Mouse (Mus musculus) cerebellum, adult 11-12 months (tissue): ENCODE data around the gene Daam1.
A peak's percentile ranks its signal among the peaks of the same experiment; 100 is the strongest.

Source experiments
- DNase-seq: peaks from one replicate; pipeline ENCODE4 v3.0.0; 2022

The Daam1 gene

GRCm38 (mm10) chr12:71941290-71941689 is 110.4 kb downstream of the Daam1 start:
- DNase-seq: no peak

DNA sequence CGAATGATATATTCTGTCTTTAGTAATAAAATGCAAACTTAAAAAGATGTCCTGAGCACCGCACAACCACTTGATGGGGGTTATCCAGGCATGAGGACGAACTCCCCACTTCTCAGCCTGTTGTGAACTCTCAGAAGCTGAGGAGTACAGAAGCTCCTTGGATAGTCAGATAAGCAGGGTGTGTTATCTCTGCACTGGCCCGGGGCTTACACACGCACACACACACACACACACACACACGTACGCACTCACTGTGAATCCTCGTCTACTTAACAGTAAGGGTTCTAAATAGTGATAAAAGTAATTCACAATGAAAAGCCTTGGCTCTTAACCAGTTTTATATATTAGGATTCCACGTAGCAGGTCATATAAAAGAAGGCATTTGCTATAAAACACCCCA is 112.2 kb downstream of the Daam1 start:
- DNase-seq: no peak

- no peak for DNase-seq
Observed at GRCm38 (mm10) chr12:71943646-71944045, 112.8 kb downstream of the Daam1 start.

DNA sequence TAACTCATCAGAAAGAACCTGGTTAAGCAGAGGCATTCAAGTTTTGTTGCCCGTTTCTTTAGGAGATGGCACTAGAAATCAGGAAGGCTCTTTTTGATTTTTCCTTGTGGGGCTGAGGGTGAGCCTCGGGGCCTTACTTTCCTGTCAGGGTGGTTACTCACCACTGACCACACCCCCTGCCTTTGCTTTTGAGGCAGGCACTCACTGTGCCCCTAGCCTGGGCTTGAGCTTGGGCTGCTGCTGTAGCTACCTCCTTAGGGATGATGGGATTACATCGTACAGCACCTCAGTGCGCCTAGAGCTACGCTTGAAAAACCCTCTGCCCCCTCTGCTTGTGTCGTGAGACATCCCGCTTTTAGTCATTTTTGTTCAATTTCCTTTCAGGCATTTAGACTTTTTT is 115.0 kb downstream of the Daam1 start:
- no peak for DNase-seq

GRCm38 (mm10) chr12:71946448-71946847 is 115.6 kb downstream of the Daam1 start:
- DNase-seq: no peak

DNA sequence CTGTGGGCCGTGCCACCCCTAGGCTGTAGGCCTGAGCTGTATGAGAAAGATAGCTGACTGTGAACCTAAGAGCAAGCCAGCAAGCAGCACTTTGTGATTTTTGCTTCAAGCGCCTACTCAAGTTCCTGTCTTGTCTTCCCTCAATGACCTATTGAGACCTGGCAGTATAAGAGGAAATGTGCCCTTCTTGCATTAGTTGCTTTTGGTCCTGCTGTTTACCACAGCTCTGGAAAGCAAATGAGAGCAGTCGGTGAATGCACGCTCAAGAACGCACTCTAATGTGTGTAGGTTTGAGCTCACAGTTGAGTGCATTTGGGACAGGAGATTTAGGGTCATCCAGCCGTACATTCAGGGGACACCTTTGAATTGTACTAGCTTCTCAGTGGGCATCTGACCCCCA is 118.1 kb downstream of the Daam1 start:
- DNase-seq: no peak

- DNase-seq: no peak
Observed at GRCm38 (mm10) chr12:71949606-71950005, 118.7 kb downstream of the Daam1 start.

DNA sequence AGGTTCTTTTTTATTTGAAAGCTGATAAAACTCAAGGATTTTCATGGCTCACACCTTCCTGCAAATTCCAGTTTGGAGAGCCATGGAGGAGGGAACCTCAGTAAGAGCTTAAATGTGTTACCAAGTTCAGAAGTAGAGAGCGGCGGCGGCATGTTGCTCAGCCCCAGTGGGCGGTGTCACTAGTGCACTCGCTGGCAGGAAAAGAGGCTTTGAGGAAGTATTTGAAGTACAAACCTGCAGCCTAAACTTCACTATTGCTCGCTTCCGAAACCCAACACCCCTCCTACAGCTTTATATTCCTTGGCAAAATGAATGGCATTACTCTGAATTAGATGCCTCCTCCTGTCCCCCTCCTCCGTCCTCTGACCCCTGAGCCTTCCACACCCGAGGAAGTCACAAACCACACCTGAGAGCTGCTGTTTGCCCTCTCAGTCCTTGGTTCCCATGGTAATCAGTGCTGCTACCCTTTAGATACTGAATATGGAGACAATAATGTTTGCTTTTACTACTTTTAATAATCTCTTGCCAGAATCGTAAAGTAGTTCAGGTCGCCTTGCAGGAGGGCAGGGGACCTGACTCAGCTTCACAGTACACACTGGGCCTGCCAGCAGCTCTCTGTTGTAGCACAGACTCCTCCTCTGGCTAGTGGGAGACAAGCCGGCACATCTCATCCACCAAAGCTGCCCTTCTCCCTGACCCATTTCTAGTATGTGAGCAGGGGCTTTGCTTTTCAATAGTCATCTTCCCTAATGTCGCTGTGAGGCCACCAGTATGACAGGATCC is 119.4 kb downstream of the Daam1 start:
- no peak for DNase-seq

GRCm38 (mm10) chr12:71954180-71954935 is 123.5 kb downstream of the Daam1 start:
- DNase-seq: no peak

DNA sequence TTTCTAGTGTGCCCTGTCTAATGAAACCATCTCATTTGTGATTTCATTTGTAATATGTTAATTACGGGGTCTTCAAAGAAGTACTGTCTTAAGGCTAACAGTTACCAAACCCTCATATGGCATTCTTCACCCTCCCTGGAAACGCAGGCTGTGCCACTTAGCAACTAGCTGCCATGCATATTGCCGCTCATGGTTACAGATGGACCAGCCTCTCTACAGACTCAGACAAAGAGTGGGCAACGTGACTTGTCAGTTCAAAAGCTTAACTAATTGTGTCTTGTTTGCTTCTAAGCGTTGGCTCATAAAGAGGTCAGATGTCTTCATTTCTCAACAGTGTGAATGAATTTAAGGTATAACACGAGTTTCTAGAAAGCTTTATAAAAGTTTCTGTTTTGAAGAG is 126.1 kb downstream of the Daam1 start:
- DNase-seq: no peak

DNA sequence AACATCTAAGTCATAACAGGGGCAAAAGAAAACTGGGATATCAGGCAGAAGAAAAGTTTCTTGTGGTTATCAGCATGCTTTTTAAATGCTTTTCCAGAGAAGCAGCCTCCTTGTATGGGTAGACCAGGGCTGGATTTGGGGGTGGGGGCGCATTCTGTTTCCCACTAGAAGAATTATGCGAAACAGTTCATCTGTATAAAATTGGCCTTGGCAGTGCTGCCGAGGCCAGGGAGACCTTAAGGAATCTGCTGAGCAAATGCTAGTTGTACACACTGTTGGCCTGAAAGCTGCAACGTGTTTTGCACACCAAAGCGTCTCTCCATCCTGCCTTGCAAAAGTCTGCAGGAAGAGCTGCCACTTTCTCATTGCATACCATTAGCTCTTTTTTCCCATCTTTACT is 126.6 kb downstream of the Daam1 start:
- peak; percentile 15 for DNase-seq

DNA sequence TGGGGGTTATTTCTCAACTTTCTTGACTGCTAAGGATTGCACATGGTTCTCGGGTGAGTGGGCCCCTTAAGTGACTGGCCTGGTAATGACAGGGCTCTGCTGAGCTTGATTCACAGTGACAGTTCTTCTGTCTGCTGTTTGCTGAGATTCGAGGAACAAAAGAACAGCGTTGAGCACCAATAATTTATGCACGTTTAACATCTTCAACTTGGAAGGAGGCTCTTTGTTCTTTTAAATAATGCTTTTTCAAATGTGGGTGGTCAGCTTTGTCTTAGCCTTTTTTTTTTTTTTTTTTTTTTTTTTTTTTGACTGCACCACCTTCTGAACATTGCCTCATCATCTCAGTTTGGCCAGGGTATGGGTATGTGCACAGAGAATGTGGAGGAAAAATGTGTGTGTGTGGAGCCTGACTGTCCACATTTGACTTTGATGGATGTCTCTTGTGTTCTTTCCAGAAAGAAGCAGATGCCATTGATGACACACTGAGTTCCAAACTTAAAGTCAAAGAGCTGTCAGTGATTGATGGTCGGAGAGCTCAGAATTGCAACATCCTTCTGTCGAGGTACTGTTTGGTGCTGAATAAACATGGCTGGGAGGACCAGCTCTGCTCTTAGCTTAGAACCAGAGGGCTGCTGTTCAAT is 128.6 kb downstream of the Daam1 start:
- no peak for DNase-seq

DNA sequence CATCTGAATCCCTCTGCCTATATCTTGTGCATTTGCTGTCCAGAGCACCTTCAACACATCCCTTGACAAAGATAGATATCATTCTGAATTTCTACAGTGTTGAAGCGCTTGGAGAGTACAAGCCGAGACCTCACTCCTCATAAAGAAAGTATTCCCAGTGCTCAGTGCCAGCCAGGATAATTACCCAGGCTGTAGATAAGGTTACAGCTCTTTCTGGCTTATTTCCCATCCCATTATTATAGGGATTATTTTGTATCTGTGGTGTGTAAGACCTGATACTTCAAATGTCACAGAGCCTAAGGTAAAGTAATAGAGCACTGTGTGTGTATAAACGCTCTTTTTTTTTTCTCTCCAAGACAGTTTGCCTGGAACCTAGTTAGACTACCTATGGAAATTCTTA is 130.8 kb downstream of the Daam1 start:
- DNase-seq: no peak

DNA sequence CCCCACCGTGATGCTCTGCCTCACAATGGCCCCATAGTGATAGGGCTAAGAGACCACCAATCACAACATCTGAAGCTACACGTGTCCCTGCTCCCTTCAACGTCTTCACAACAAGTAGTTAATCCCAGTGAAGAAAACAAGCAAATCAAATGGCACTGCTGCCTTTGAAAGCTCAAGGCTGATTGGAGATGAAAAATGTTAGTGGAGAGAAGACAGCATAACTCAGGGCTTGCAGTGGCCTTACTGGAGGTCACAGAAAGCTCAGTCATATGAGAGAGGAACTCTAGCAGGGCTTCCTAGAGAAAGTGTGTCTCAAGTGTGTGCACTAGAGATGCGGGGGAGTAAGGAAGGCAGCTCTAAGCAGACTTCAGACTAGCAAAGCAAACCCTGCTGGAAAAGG is 131.7 kb downstream of the Daam1 start:
- DNase-seq: no peak

- no peak for DNase-seq
Observed at GRCm38 (mm10) chr12:71968592-71968991, 137.7 kb downstream of the Daam1 start.

DNA sequence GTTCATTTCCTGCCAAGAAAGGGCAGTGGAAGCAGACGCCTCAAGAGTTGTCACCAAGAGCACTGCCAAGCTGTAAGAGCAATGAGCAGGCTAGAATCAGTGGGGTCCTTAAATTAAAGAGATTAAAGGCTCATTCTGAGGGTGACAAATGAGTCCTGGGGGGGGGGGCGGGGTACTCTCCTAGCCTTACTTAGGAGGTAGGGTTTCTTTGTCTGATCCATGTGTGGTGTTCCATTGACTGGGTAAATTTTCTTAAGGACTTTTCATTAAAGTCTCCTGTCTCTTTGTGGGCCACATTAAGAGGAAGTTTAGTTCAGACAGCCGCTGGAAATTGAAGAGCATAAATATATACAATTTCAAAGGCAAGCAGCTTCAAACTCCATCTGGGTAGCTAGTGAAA is 138.1 kb downstream of the Daam1 start:
- no peak for DNase-seq

DNA sequence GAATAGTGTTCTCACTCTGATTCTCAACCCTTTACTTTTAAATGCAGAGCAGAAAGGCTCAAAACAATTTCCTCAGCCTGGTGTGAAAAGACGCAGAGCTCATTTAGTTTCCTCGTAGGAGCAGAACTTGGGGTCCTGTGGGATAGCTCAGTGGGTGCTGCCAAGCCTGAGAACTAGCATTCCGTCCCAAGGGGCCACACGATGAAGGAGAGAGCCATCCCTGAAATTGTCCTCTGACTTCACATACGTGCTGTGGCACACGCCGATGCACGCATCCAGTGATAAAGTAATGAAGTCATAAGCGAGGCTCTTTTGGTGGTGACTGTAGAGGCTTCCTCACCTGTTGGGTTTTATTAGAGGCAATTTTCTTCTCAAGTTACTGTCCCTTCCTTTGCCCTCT is 138.6 kb downstream of the Daam1 start:
- no peak for DNase-seq

- DNase-seq: no peak
Observed at GRCm38 (mm10) chr12:71969941-71970629, 139.2 kb downstream of the Daam1 start.

- no peak for DNase-seq
Observed at GRCm38 (mm10) chr12:71970791-71971654, 140.1 kb downstream of the Daam1 start.

GRCm38 (mm10) chr12:71972126-71972525 is 141.2 kb downstream of the Daam1 start:
- DNase-seq: no peak

GRCm38 (mm10) chr12:71972619-71973266 is 141.9 kb downstream of the Daam1 start:
- no peak for DNase-seq

DNA sequence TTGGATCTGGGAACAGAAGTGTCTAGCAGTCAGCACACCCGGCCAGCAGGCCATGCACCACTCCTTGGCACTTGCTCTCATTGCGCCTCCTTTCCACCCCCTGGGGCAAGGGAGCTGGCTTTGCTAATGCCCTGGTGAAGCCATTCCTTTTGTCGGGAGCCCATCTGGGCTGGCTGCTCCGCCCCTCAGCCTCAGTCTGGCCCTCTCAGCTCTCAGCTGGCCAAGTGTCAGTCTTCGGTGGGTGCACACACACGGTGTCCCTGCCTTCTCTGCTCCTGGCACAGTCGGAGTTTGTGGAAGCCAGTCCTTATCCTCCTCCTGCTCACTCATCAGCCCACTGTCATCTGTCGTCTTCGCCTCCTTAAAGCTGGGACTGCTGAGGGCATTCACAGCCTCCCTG is 142.7 kb downstream of the Daam1 start:
- DNase-seq: peak; percentile 24
